Mouse (Mus musculus): ENCODE data around the gene Papola. TPM values are rescaled to one million over a fixed set of nuclear protein-coding genes. Genes with fewer than 3 reads are reported as not detected.

The Papola gene
- polyA plus RNA-seq, 1 experiment: 52.7 TPM

- no peak for TF ChIP-seq POLR2A (IDR thresholded peaks at IDR 0.05; ENCODE audit: low read depth, low read length)
- peak; percentile 4; the same call in 1 of the 2 replicates for TF ChIP-seq CTCF (IDR thresholded peaks at IDR 0.05; ENCODE audit: extremely low read depth, insufficient read depth, insufficient read length, insufficient replicate concordance)
- DNase-seq (ENCODE audit: low read depth in 1 of 2, low spot score in 2 of 2): no peak
- H3K4me3 ChIP-seq (ENCODE audit: extremely low read depth, insufficient read depth, insufficient read length): no peak overlapping the region
Measured at GRCm38 (mm10) chr12:105854639-105855038, 70.1 kb downstream of the Papola start.

GRCm38 (mm10) chr12:105857902-105858640, 73.6 kb downstream of the Papola start:
- WGBS: 88% methylated on average over 5 of the region's 5 CpGs
- Histone ChIP-seq H3K36me3 (ENCODE audit: control insufficient read depth, insufficient read depth, low read length) (no peaks in the 10 kb centered on the region), H3K27ac (ENCODE audit: insufficient read depth, low read length) (no peak overlapping the region), H3K4me1 (ENCODE audit: control insufficient read depth, insufficient read depth, insufficient read length) (no peaks in the 10 kb centered on the region), H3K4me3 (ENCODE audit: extremely low read depth, insufficient read depth, insufficient read length) (no peak overlapping the region), H3K27me3 (ENCODE audit: control insufficient read depth, insufficient read depth, low read length) (no peaks in the 10 kb centered on the region)
- no peak for DNase-seq (ENCODE audit: low read depth in 1 of 2, low spot score in 2 of 2)
- TF ChIP-seq CTCF (IDR thresholded peaks at IDR 0.05; ENCODE audit: extremely low read depth, insufficient read depth, insufficient read length, insufficient replicate concordance) (no peak), POLR2A (IDR thresholded peaks at IDR 0.05; ENCODE audit: low read depth, low read length) (no peak)

More at GRCm38 (mm10) chr12:105854639-105855038, 70.1 kb downstream of the Papola start:
- no peaks in the 10 kb centered on the region for H3K27me3 ChIP-seq (ENCODE audit: control insufficient read depth, insufficient read depth, low read length)
- H3K4me1 ChIP-seq (ENCODE audit: control insufficient read depth, insufficient read depth, insufficient read length): no peaks in the 10 kb centered on the region
- no peak overlapping the region for H3K27ac ChIP-seq (ENCODE audit: insufficient read depth, low read length)
- 25% methylated on average over 6 of the region's 6 CpGs for WGBS
- H3K36me3 ChIP-seq (ENCODE audit: control insufficient read depth, insufficient read depth, low read length): no peaks in the 10 kb centered on the region

- H3K27ac ChIP-seq (ENCODE audit: insufficient read depth, low read length): no peak overlapping the region
- DNase-seq (ENCODE audit: low read depth in 1 of 2, low spot score in 2 of 2): no peak
- TF ChIP-seq POLR2A (IDR thresholded peaks at IDR 0.05; ENCODE audit: low read depth, low read length): no peak
- TF ChIP-seq CTCF (IDR thresholded peaks at IDR 0.05; ENCODE audit: extremely low read depth, insufficient read depth, insufficient read length, insufficient replicate concordance): no peak
- H3K36me3 ChIP-seq (ENCODE audit: control insufficient read depth, insufficient read depth, low read length): no peaks in the 10 kb centered on the region
- H3K27me3 ChIP-seq (ENCODE audit: control insufficient read depth, insufficient read depth, low read length): no peaks in the 10 kb centered on the region
- H3K4me1 ChIP-seq (ENCODE audit: control insufficient read depth, insufficient read depth, insufficient read length): no peaks in the 10 kb centered on the region
- WGBS: 78% methylated on average over 6 of the region's 6 CpGs
- no peak overlapping the region for H3K4me3 ChIP-seq (ENCODE audit: extremely low read depth, insufficient read depth, insufficient read length)
Measured at GRCm38 (mm10) chr12:105862072-105862471, 77.6 kb downstream of the Papola start.

- TF ChIP-seq POLR2A (IDR thresholded peaks at IDR 0.05; ENCODE audit: low read depth, low read length) (no peak), CTCF (IDR thresholded peaks at IDR 0.05; ENCODE audit: extremely low read depth, insufficient read depth, insufficient read length, insufficient replicate concordance) (no peak)
- WGBS: 92% methylated on average over 22 of the region's 22 CpGs
- no peaks in the 10 kb centered on the region for H3K27me3 ChIP-seq (ENCODE audit: control insufficient read depth, insufficient read depth, low read length)
Measured at GRCm38 (mm10) chr12:105862607-105863006, 78.1 kb downstream of the Papola start.

GRCm38 (mm10) chr12:105863436-105863835, 78.9 kb downstream of the Papola start:
- no peak for DNase-seq (ENCODE audit: low read depth in 1 of 2, low spot score in 2 of 2)
- WGBS: 94% methylated on average over 11 of the region's 11 CpGs
- H3K4me1 ChIP-seq (ENCODE audit: control insufficient read depth, insufficient read depth, insufficient read length): no peaks in the 10 kb centered on the region
- H3K27ac ChIP-seq (ENCODE audit: insufficient read depth, low read length): no peak overlapping the region
- H3K4me3 ChIP-seq (ENCODE audit: extremely low read depth, insufficient read depth, insufficient read length): no peak overlapping the region
- H3K27me3 ChIP-seq (ENCODE audit: control insufficient read depth, insufficient read depth, low read length): no peaks in the 10 kb centered on the region
- TF ChIP-seq CTCF (IDR thresholded peaks at IDR 0.05; ENCODE audit: extremely low read depth, insufficient read depth, insufficient read length, insufficient replicate concordance) (no peak), POLR2A (IDR thresholded peaks at IDR 0.05; ENCODE audit: low read depth, low read length) (no peak)
- no peaks in the 10 kb centered on the region for H3K36me3 ChIP-seq (ENCODE audit: control insufficient read depth, insufficient read depth, low read length)

More at GRCm38 (mm10) chr12:105862607-105863006, 78.1 kb downstream of the Papola start:
- no peak overlapping the region for H3K27ac ChIP-seq (ENCODE audit: insufficient read depth, low read length)
- H3K4me1 ChIP-seq (ENCODE audit: control insufficient read depth, insufficient read depth, insufficient read length): no peaks in the 10 kb centered on the region
- DNase-seq (ENCODE audit: low read depth in 1 of 2, low spot score in 2 of 2): no peak
- H3K36me3 ChIP-seq (ENCODE audit: control insufficient read depth, insufficient read depth, low read length): no peaks in the 10 kb centered on the region
- H3K4me3 ChIP-seq (ENCODE audit: extremely low read depth, insufficient read depth, insufficient read length): no peak overlapping the region

- Histone ChIP-seq H3K27me3 (ENCODE audit: control insufficient read depth, insufficient read depth, low read length) (no peaks in the 10 kb centered on the region), H3K4me3 (ENCODE audit: extremely low read depth, insufficient read depth, insufficient read length) (no peak overlapping the region), H3K36me3 (ENCODE audit: control insufficient read depth, insufficient read depth, low read length) (no peaks in the 10 kb centered on the region), H3K27ac (ENCODE audit: insufficient read depth, low read length) (no peak overlapping the region), H3K4me1 (ENCODE audit: control insufficient read depth, insufficient read depth, insufficient read length) (no peaks in the 10 kb centered on the region)
- TF ChIP-seq CTCF (IDR thresholded peaks at IDR 0.05; ENCODE audit: extremely low read depth, insufficient read depth, insufficient read length, insufficient replicate concordance): no peak
- no peak for TF ChIP-seq POLR2A (IDR thresholded peaks at IDR 0.05; ENCODE audit: low read depth, low read length)
- DNase-seq (ENCODE audit: low read depth in 1 of 2, low spot score in 2 of 2): no peak
- WGBS: 91% methylated on average over 2 of the region's 2 CpGs
Measured at GRCm38 (mm10) chr12:105867646-105868045, 83.2 kb downstream of the Papola start.

- WGBS: 11% methylated on average over 6 of the region's 6 CpGs
Measured at GRCm38 (mm10) chr12:105869242-105869641, 84.7 kb downstream of the Papola start.

More at GRCm38 (mm10) chr12:105869242-105869641, 84.7 kb downstream of the Papola start:
- TF ChIP-seq CTCF (IDR thresholded peaks at IDR 0.05; ENCODE audit: extremely low read depth, insufficient read depth, insufficient read length, insufficient replicate concordance): no peak
- TF ChIP-seq POLR2A (IDR thresholded peaks at IDR 0.05; ENCODE audit: low read depth, low read length): no peak
- H3K27me3 ChIP-seq (ENCODE audit: control insufficient read depth, insufficient read depth, low read length): no peaks in the 10 kb centered on the region
- no peak overlapping the region for H3K27ac ChIP-seq (ENCODE audit: insufficient read depth, low read length)
- DNase-seq (ENCODE audit: low read depth in 1 of 2, low spot score in 2 of 2): no peak
- H3K4me1 ChIP-seq (ENCODE audit: control insufficient read depth, insufficient read depth, insufficient read length): no peaks in the 10 kb centered on the region
- H3K36me3 ChIP-seq (ENCODE audit: control insufficient read depth, insufficient read depth, low read length): no peaks in the 10 kb centered on the region
- no peak overlapping the region for H3K4me3 ChIP-seq (ENCODE audit: extremely low read depth, insufficient read depth, insufficient read length)
